ENCODE assay signal across 19 mouse cellular contexts in genomic region chr7:126456382-126457266, GRCm38 (mm10). TPM values are rescaled to one million over a fixed set of nuclear protein-coding genes. Genes with fewer than 3 reads are reported as not detected.
"Had no signal": no experiment of that assay in that cellular context is flagged by ENCODE, and none has a peak within 500 bp of the region (broad histone marks: within the 10 kb centered on the region; RNA-seq: fewer than 3 reads in every experiment).

No protein-coding gene starts in this region.

- H3K4me1 ChIP-seq: neural tube, embryonic 12.5 days had no signal

- H3K27me3 ChIP-seq: limb, embryonic 15.5 days; liver, embryonic 13.5 days; neural tube, embryonic 12.5 days had no signal

- H3K9ac ChIP-seq: limb, embryonic 15.5 days; liver, embryonic 13.5 days; neural tube, embryonic 12.5 days had no signal

- ATAC-seq: intestine, postnatal 0 days had no signal

- H3K36me3 ChIP-seq: limb, embryonic 15.5 days; liver, embryonic 13.5 days; midbrain, embryonic 10.5 days; neural tube, embryonic 12.5 days had no signal

- DNase-seq: kidney, adult 8-10 months; kidney, postnatal 25 days; layer of hippocampus, adult 9-11 months; layer of hippocampus, postnatal 36 days; liver, embryonic 13.5 days; lung, adult 18-20 months; midbrain, embryonic 14.5 days; retina, postnatal 1 day; right cerebral cortex, postnatal 4 days; thymus, adult 18-20 months; thymus, postnatal 36 days had no signal

- H3K27ac ChIP-seq: limb, embryonic 15.5 days; liver, embryonic 13.5 days; midbrain, embryonic 10.5 days; neural tube, embryonic 12.5 days had no signal

- H3K4me3 ChIP-seq: limb, embryonic 15.5 days; liver, embryonic 13.5 days; midbrain, embryonic 10.5 days; neural tube, embryonic 12.5 days had no signal

- H3K9me3 ChIP-seq: limb, embryonic 15.5 days; liver, embryonic 13.5 days; midbrain, embryonic 10.5 days; neural tube, embryonic 12.5 days had no signal

- H3K4me2 ChIP-seq: limb, embryonic 15.5 days; liver, embryonic 13.5 days; neural tube, embryonic 12.5 days had no signal

RNA-seq across cellular contexts. Expression of gene Cd19, which starts 41.9 kb away (rescaled TPM):
- total RNA-seq: layer of hippocampus, adult 18-20 months; layer of hippocampus, postnatal 36 days; left cerebral cortex, adult 8-10 months; left cerebral cortex, postnatal 25 days had no signal
- polyA plus RNA-seq: limb, embryonic 11.5 days; midbrain, embryonic 14.5 days; neural tube, embryonic 12.5 days had no signal
